Mouse (Mus musculus): ENCODE data around the gene Tbxa2r. TPM values are rescaled to one million over a fixed set of nuclear protein-coding genes. Genes with fewer than 3 reads are reported as not detected.

Tbxa2r gene
- total and polyA plus RNA-seq, 3 experiments = 0.12 to 0.30 (median 0.13) TPM

DNA sequence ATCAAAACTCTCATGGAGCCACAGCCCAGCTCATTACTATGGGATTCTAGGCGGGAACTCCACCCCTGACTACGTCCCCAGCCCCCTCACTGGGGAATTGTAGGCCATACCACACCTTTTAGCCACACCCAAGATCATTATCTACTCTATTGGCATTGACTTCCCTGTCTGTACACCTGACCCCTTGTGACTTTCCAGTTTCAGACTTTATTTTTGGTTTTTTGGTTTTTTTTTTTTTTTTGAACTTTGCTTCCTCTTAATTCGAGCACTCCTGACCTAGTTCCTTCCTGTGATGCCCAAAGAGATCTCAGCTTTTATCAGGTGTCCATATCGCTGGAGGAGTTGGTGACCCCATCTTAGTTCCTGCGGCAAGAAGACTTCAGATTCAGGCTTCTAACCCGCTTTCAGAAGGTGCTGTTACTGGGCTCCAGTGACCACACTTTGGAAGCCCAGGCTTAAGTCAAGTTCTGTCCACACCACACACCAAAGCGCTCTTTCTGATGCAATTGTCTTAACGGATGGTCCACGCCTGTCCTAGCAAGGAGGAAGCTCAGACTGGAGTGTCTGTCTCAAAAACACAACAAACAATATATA lies 36.9 kb upstream of the Tbxa2r start, which contains the start of gene Tjp3:
Tjp3 (minus strand) TSS at position 71 of the 594 bp plus-strand sequence.
- Histone ChIP-seq H3K9me3 (replicated peaks; ENCODE audit: low read length) (no peaks in the 10 kb centered on the region), H3K27me3 (replicated peaks) (no peaks in the 10 kb centered on the region), H3K4me1 (ENCODE audit: control insufficient read depth in 1 of 2, insufficient read depth in 2 of 2) (peaks cover 18 to 63% of the 10 kb centered on the region in 2 experiments), H3K27ac (ENCODE audit: insufficient read depth, low read depth) (no peak within 1 kb of the TSS), H3K9ac (ENCODE audit: insufficient read depth, low read depth) (no peak within 1 kb of the TSS), H3K79me2 (replicated peaks; ENCODE audit: control insufficient read depth, extremely low read depth, insufficient read depth, poor library complexity, severe bottlenecking) (peaks cover 33% of the 10 kb centered on the region), H3K4me3 (replicated peaks in 1 of 3; ENCODE audit: low read depth in 2 of 3, low read length in 2 of 3, poor library complexity in 1 of 3) (no peak within 1 kb of the TSS), H3K4me2 (ENCODE audit: insufficient read depth, low read depth, poor library complexity, severe bottlenecking) (no peak within 1 kb of the TSS), H3K36me3 (replicated peaks in 1 of 2; ENCODE audit: control insufficient read depth in 1 of 2, insufficient read depth in 1 of 2, low read length in 1 of 2) (peaks cover 0 to 21% of the 10 kb centered on the region in 2 experiments)
- in situ Hi-C loops (cut with MboI; ENCODE audit: low pct_ligation_motif_present, low pct_unique_long_range_greater_than_20kb, low sequenced_read_pairs) (loop anchor here (5.0 kb wide), 1 partner anchor 51 kb away; the partner anchor contains the start of gene Gipc3), dilution Hi-C loops (cut with MboI; ENCODE audit: extremely low pct_ligation_motif_present, extremely low pct_unique_long_range_greater_than_20kb, low sequenced_read_pairs) (no loop called here)
- DNase-seq (ENCODE audit: extremely low read depth) = no peak
- TF ChIP-seq ZNF384 (IDR thresholded peaks at IDR 0.05; ENCODE audit: low read depth, low read length) (0 out of 2 replicates have a peak, but pooled peaks have one; percentile 27), SIN3A (IDR thresholded peaks at IDR 0.05; ENCODE audit: low read length) (no peak)

GRCm38 (mm10) chr10:81292554-81293333 lies 35.8 kb upstream of the Tbxa2r start, which contains the start of gene Pip5k1c:
Gene Pip5k1c, plus strand, starts transcription at chr10:81292963.
- Histone ChIP-seq H3K79me2 (replicated peaks; ENCODE audit: control insufficient read depth, extremely low read depth, insufficient read depth, poor library complexity, severe bottlenecking) (peaks cover 43% of the 10 kb centered on the region), H3K4me3 (replicated peaks in 1 of 3; ENCODE audit: low read depth in 2 of 3, low read length in 2 of 3, poor library complexity in 1 of 3) (peak within 1 kb of the TSS; percentile 82 to 89 (median 85)), H3K4me2 (ENCODE audit: insufficient read depth, low read depth, poor library complexity, severe bottlenecking) (peak within 1 kb of the TSS; percentile 59), H3K27ac (ENCODE audit: insufficient read depth, low read depth) (peak within 1 kb of the TSS; percentile 55), H3K36me3 (replicated peaks in 1 of 2; ENCODE audit: control insufficient read depth in 1 of 2, insufficient read depth in 1 of 2, low read length in 1 of 2) (peaks cover 0 to 21% of the 10 kb centered on the region in 2 experiments), H3K9me3 (replicated peaks; ENCODE audit: low read length) (no peaks in the 10 kb centered on the region), H3K27me3 (replicated peaks) (no peaks in the 10 kb centered on the region), H3K9ac (ENCODE audit: insufficient read depth, low read depth) (peak within 1 kb of the TSS; percentile 62), H3K4me1 (ENCODE audit: control insufficient read depth in 1 of 2, insufficient read depth in 2 of 2) (peaks cover 25 to 73% of the 10 kb centered on the region in 2 experiments)
- peak; percentile 100 for DNase-seq (ENCODE audit: extremely low read depth)
- in situ Hi-C loops (cut with MboI; ENCODE audit: low pct_ligation_motif_present, low pct_unique_long_range_greater_than_20kb, low sequenced_read_pairs) = loop anchor here (5.0 kb wide), 1 partner anchor 50 kb away; the partner anchor contains the start of gene Gipc3
- dilution Hi-C loops (cut with MboI; ENCODE audit: extremely low pct_ligation_motif_present, extremely low pct_unique_long_range_greater_than_20kb, low sequenced_read_pairs) = no loop called here
- TF ChIP-seq GABPA (IDR thresholded peaks at IDR 0.05; ENCODE audit: insufficient replicate concordance, low read depth, low read length) (no peak), USF2 (conservative IDR thresholded peaks at IDR 0.05; ENCODE audit: low read depth, low read length) (peak; percentile 37; the same call in 1 of the 2 replicates), ZMIZ1 (IDR thresholded peaks at IDR 0.05; ENCODE audit: low read depth, low read length) (no peak), NELFE (IDR thresholded peaks at IDR 0.05; ENCODE audit: low read depth, low read length) (peak; percentile 56; the same call in 1 of the 2 replicates), TBP (conservative IDR thresholded peaks at IDR 0.05; ENCODE audit: low read depth, low read length) (peak; percentile 59; the same call in 1 of the 2 replicates), CHD2 (IDR thresholded peaks at IDR 0.05; ENCODE audit: low read length) (peak; percentile 54; the same call in 1 of the 2 replicates), ZNF384 (IDR thresholded peaks at IDR 0.05; ENCODE audit: low read depth, low read length) (no peak), SIN3A (IDR thresholded peaks at IDR 0.05; ENCODE audit: low read length) (peak; percentile 71), MXI1 (IDR thresholded peaks at IDR 0.05; ENCODE audit: low read depth, low read length) (peak; percentile 75), JUND (conservative IDR thresholded peaks at IDR 0.05; ENCODE audit: low read depth, low read length) (no peak), E2F4 (IDR thresholded peaks at IDR 0.05; ENCODE audit: insufficient replicate concordance, low read depth, low read length) (no peak), RAD21 (IDR thresholded peaks at IDR 0.05; ENCODE audit: low read depth, low read length) (peak; percentile 90), ZC3H11A (IDR thresholded peaks at IDR 0.05; ENCODE audit: low read depth, low read length) (no peak), HCFC1 (IDR thresholded peaks at IDR 0.05; ENCODE audit: low read depth, low read length) (peak; percentile 58), MAX (IDR thresholded peaks at IDR 0.05; ENCODE audit: low read length) (peak; percentile 70), SMC3 (IDR thresholded peaks at IDR 0.05; ENCODE audit: low read depth, low read length) (peak; percentile 85), POLR2A (IDR thresholded peaks at IDR 0.05; ENCODE audit: low read depth, low read length) (peak; percentile 77), PAX5 (IDR thresholded peaks at IDR 0.05; ENCODE audit: low read length) (no peak), CHD1 (IDR thresholded peaks at IDR 0.05; ENCODE audit: low read depth, low read length) (peak; percentile 99), EP300 (IDR thresholded peaks at IDR 0.05; ENCODE audit: low read length) (no peak), KAT2A (IDR thresholded peaks at IDR 0.05; ENCODE audit: insufficient replicate concordance, low read length) (0 out of 2 replicates have a peak, but pooled peaks have one; percentile 33), BHLHE40 (IDR thresholded peaks at IDR 0.05; ENCODE audit: low read depth, low read length) (peak; percentile 100), MEF2A (IDR thresholded peaks at IDR 0.05; ENCODE audit: borderline replicate concordance, low read depth, low read length) (peak; percentile 75), CTCF (conservative IDR thresholded peaks at IDR 0.05 in 1 of 2, IDR thresholded peaks at IDR 0.05 in 1 of 2; ENCODE audit: low read depth in 2 of 2, low read length in 2 of 2) (peak; percentile 65 to 97), ZKSCAN1 (IDR thresholded peaks at IDR 0.05; ENCODE audit: borderline replicate concordance, low read depth, low read length) (no peak), MAFK (IDR thresholded peaks at IDR 0.05; ENCODE audit: insufficient replicate concordance, low read length) (no peak), TCF12 (IDR thresholded peaks at IDR 0.05; ENCODE audit: low read depth, low read length) (peak; percentile 73), MYC (IDR thresholded peaks at IDR 0.05; ENCODE audit: low read depth, low read length) (peak; percentile 90; the same call in 1 of the 2 replicates), ETS1 (conservative IDR thresholded peaks at IDR 0.05; ENCODE audit: low read depth, low read length) (no peak), ELF1 (IDR thresholded peaks at IDR 0.05; ENCODE audit: low read depth, low read length) (peak; percentile 79)
